Mouse (Mus musculus): ENCODE data around the gene Foxo1. TPM values are rescaled to one million over a fixed set of nuclear protein-coding genes. Genes with fewer than 3 reads are reported as not detected.
A peak's percentile ranks its signal among the peaks of the same experiment; 100 is the strongest.

Gene Foxo1
- polyA plus RNA-seq, 1 experiment from 2014 or later, result 3.7 TPM

- 59% methylated on average over 12 of the region's 12 CpGs for WGBS
- DNase-seq (ENCODE audit: low spot score) (peak; percentile 68), ATAC-seq (replicated peaks; ENCODE audit: low FRiP score) (no peak)
- Histone ChIP-seq H3K4me3 (ENCODE audit: low read depth, low read length) (no peak overlapping the region), H3K27me3 (ENCODE audit: control insufficient read depth, insufficient read depth, low read length) (no peaks in the 10 kb centered on the region), H3K4me2 (ENCODE audit: low read depth, low read length, severe bottlenecking) (no peak overlapping the region), H3K9me3 (ENCODE audit: control insufficient read depth, low read length) (no peaks in the 10 kb centered on the region), H3K27ac (ENCODE audit: low read depth, low read length) (no peak overlapping the region), H3K36me3 (ENCODE audit: control insufficient read depth, insufficient read depth, low read length) (no peaks in the 10 kb centered on the region), H3K4me1 (replicated peaks; ENCODE audit: control insufficient read depth, insufficient read depth, low read length) (no peaks in the 10 kb centered on the region), H3K9ac (ENCODE audit: low read length) (no peak overlapping the region)
Measured at GRCm38 (mm10) chr3:52243271-52244021, 24.7 kb upstream of the Foxo1 start.

- H3K9ac ChIP-seq (ENCODE audit: low read length), result no peak overlapping the region
- WGBS, result 83% methylated on average over 12 of the region's 12 CpGs
- ATAC-seq (replicated peaks; ENCODE audit: low FRiP score), result no peak
- no peaks in the 10 kb centered on the region for H3K9me3 ChIP-seq (ENCODE audit: control insufficient read depth, low read length)
- no peak overlapping the region for H3K27ac ChIP-seq (ENCODE audit: low read depth, low read length)
- H3K27me3 ChIP-seq (ENCODE audit: control insufficient read depth, insufficient read depth, low read length), result no peaks in the 10 kb centered on the region
- H3K4me3 ChIP-seq (ENCODE audit: low read depth, low read length), result no peak overlapping the region
- no peak for DNase-seq (ENCODE audit: low spot score)
- H3K4me2 ChIP-seq (ENCODE audit: low read depth, low read length, severe bottlenecking), result no peak overlapping the region
- H3K4me1 ChIP-seq (replicated peaks; ENCODE audit: control insufficient read depth, insufficient read depth, low read length), result no peaks in the 10 kb centered on the region
- no peaks in the 10 kb centered on the region for H3K36me3 ChIP-seq (ENCODE audit: control insufficient read depth, insufficient read depth, low read length)
Measured at GRCm38 (mm10) chr3:52245996-52246830, 21.9 kb upstream of the Foxo1 start.

- DNase-seq (ENCODE audit: low spot score) (no peak), ATAC-seq (replicated peaks; ENCODE audit: low FRiP score) (no peak)
- Histone ChIP-seq H3K9ac (ENCODE audit: low read length) (no peak overlapping the region), H3K27ac (ENCODE audit: low read depth, low read length) (no peak overlapping the region), H3K4me3 (ENCODE audit: low read depth, low read length) (no peak overlapping the region), H3K9me3 (ENCODE audit: control insufficient read depth, low read length) (no peaks in the 10 kb centered on the region), H3K36me3 (ENCODE audit: control insufficient read depth, insufficient read depth, low read length) (no peaks in the 10 kb centered on the region), H3K4me2 (ENCODE audit: low read depth, low read length, severe bottlenecking) (no peak overlapping the region), H3K4me1 (replicated peaks; ENCODE audit: control insufficient read depth, insufficient read depth, low read length) (no peaks in the 10 kb centered on the region), H3K27me3 (ENCODE audit: control insufficient read depth, insufficient read depth, low read length) (no peaks in the 10 kb centered on the region)
- 41% methylated on average over 1 of the region's 1 CpGs for WGBS
Measured at GRCm38 (mm10) chr3:52251184-52251583, 17.0 kb upstream of the Foxo1 start.

- H3K9ac ChIP-seq (ENCODE audit: low read length), result no peak overlapping the region
- ATAC-seq (replicated peaks; ENCODE audit: low FRiP score) (no peak), DNase-seq (ENCODE audit: low spot score) (peak; percentile 57)
- H3K27me3 ChIP-seq (ENCODE audit: control insufficient read depth, insufficient read depth, low read length), result no peaks in the 10 kb centered on the region
- no peaks in the 10 kb centered on the region for H3K4me1 ChIP-seq (replicated peaks; ENCODE audit: control insufficient read depth, insufficient read depth, low read length)
- H3K4me3 ChIP-seq (ENCODE audit: low read depth, low read length), result no peak overlapping the region
- H3K4me2 ChIP-seq (ENCODE audit: low read depth, low read length, severe bottlenecking), result no peak overlapping the region
- no peaks in the 10 kb centered on the region for H3K36me3 ChIP-seq (ENCODE audit: control insufficient read depth, insufficient read depth, low read length)
- H3K27ac ChIP-seq (ENCODE audit: low read depth, low read length), result no peak overlapping the region
- H3K9me3 ChIP-seq (ENCODE audit: control insufficient read depth, low read length), result no peaks in the 10 kb centered on the region
- 20% methylated on average over 14 of the region's 14 CpGs for WGBS
Measured at GRCm38 (mm10) chr3:52253656-52254461, 14.3 kb upstream of the Foxo1 start.

- no peak for ATAC-seq (replicated peaks; ENCODE audit: low FRiP score)
- H3K9ac ChIP-seq (ENCODE audit: low read length), result no peak overlapping the region
- H3K27me3 ChIP-seq (ENCODE audit: control insufficient read depth, insufficient read depth, low read length), result no peaks in the 10 kb centered on the region
- no peak overlapping the region for H3K4me3 ChIP-seq (ENCODE audit: low read depth, low read length)
- DNase-seq (ENCODE audit: low spot score), result peak; percentile 4
- no peak overlapping the region for H3K27ac ChIP-seq (ENCODE audit: low read depth, low read length)
- no peaks in the 10 kb centered on the region for H3K9me3 ChIP-seq (ENCODE audit: control insufficient read depth, low read length)
- H3K4me1 ChIP-seq (replicated peaks; ENCODE audit: control insufficient read depth, insufficient read depth, low read length), result no peaks in the 10 kb centered on the region
- WGBS, result 3% methylated on average over 2 of the region's 2 CpGs
- H3K36me3 ChIP-seq (ENCODE audit: control insufficient read depth, insufficient read depth, low read length), result no peaks in the 10 kb centered on the region
- no peak overlapping the region for H3K4me2 ChIP-seq (ENCODE audit: low read depth, low read length, severe bottlenecking)
Measured at GRCm38 (mm10) chr3:52254496-52254895, 13.6 kb upstream of the Foxo1 start.

GRCm38 (mm10) chr3:52257782-52258441 lies 10.2 kb upstream of the Foxo1 start:
- no peaks in the 10 kb centered on the region for H3K36me3 ChIP-seq (ENCODE audit: control insufficient read depth, insufficient read depth, low read length)
- DNase-seq (ENCODE audit: low spot score) (peak; percentile 80), ATAC-seq (replicated peaks; ENCODE audit: low FRiP score) (peak; percentile 70; the same call in 1 of the 2 replicates)
- no peaks in the 10 kb centered on the region for H3K27me3 ChIP-seq (ENCODE audit: control insufficient read depth, insufficient read depth, low read length)
- no peaks in the 10 kb centered on the region for H3K4me1 ChIP-seq (replicated peaks; ENCODE audit: control insufficient read depth, insufficient read depth, low read length)
- H3K9me3 ChIP-seq (ENCODE audit: control insufficient read depth, low read length), result no peaks in the 10 kb centered on the region
- H3K4me2 ChIP-seq (ENCODE audit: low read depth, low read length, severe bottlenecking), result peak overlapping the region; percentile 50
- WGBS, result 16% methylated on average over 18 of the region's 18 CpGs
- peak overlapping the region; percentile 51 for H3K9ac ChIP-seq (ENCODE audit: low read length)
- H3K4me3 ChIP-seq (ENCODE audit: low read depth, low read length), result no peak overlapping the region
- no peak overlapping the region for H3K27ac ChIP-seq (ENCODE audit: low read depth, low read length)

- ATAC-seq (replicated peaks; ENCODE audit: low FRiP score), result no peak
- WGBS, result 55% methylated on average over 3 of the region's 3 CpGs
Measured at GRCm38 (mm10) chr3:52258532-52258931, 9.6 kb upstream of the Foxo1 start.

More at GRCm38 (mm10) chr3:52258532-52258931, 9.6 kb upstream of the Foxo1 start:
- H3K9me3 ChIP-seq (ENCODE audit: control insufficient read depth, low read length), result no peaks in the 10 kb centered on the region
- H3K4me3 ChIP-seq (ENCODE audit: low read depth, low read length), result no peak overlapping the region
- H3K27ac ChIP-seq (ENCODE audit: low read depth, low read length), result no peak overlapping the region
- no peaks in the 10 kb centered on the region for H3K36me3 ChIP-seq (ENCODE audit: control insufficient read depth, insufficient read depth, low read length)
- no peak overlapping the region for H3K4me2 ChIP-seq (ENCODE audit: low read depth, low read length, severe bottlenecking)
- H3K4me1 ChIP-seq (replicated peaks; ENCODE audit: control insufficient read depth, insufficient read depth, low read length), result no peaks in the 10 kb centered on the region
- DNase-seq (ENCODE audit: low spot score), result no peak
- no peaks in the 10 kb centered on the region for H3K27me3 ChIP-seq (ENCODE audit: control insufficient read depth, insufficient read depth, low read length)
- no peak overlapping the region for H3K9ac ChIP-seq (ENCODE audit: low read length)

Measured in forebrain, embryonic 11.5 days (tissue).